ENCODE assay signal across 9 mouse cellular contexts in the genomic region with DNA sequence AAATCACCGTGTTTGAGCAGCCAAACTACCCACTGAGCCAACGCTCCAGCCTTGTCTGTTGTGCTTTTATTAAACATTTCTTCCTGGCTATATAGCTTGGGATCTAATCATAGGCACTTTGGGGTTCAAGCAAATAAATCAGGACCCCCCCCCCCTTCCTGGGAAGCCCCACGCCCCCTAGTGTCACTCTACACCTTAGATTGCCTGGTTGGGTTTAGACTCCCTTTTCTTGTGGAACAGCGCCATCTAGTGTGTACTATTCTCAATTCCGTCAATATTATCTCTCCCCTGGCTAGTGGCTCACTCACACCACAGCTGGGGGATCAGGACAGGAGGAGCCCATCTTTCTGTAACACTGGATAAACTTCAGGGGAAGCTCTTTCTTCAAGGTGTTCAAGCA.
DNase-seq lines count a peak whose midpoint lies in the region; ATAC-seq and TF ChIP-seq lines count a peak whose summit lies in the region.
"Had no signal": no experiment of that assay in that cellular context is flagged by ENCODE, and none has a peak within 500 bp of the region (broad histone marks: within the 10 kb centered on the region; RNA-seq: fewer than 3 reads in every experiment).

No protein-coding gene starts in this region.

- H3K9ac ChIP-seq in heart, embryonic 11.5 days (ENCODE audit: low read depth, low read length), result no peak overlapping the region
- no peak overlapping the region for H3K9ac ChIP-seq in forebrain, postnatal 0 days
- no peak overlapping the region for H3K9ac ChIP-seq in midbrain, embryonic 11.5 days (ENCODE audit: low read length)
- H3K9ac ChIP-seq: limb, embryonic 12.5 days had no signal

- DNase-seq in heart, adult 18-20 months, result peak; percentile 49 to 82
- peak; percentile 68 for DNase-seq in CD4-positive helper T cell, adult 2 months (ENCODE audit: low read depth, low spot score)
- DNase-seq in forebrain, postnatal 0 days, result peak; percentile 88
- DNase-seq in layer of hippocampus, postnatal 10 days (ENCODE audit: low spot score in 2 of 2), result peak; percentile 48 to 66
- DNase-seq in midbrain, embryonic 11.5 days (ENCODE audit: low spot score, missing footprints), result peak; percentile 96
- peak; percentile 59 for DNase-seq in thymus, postnatal 14 days

- no peak for TF ChIP-seq POLR2A in bone marrow macrophage, adult 2 months (IDR thresholded peaks at IDR 0.05; ENCODE audit: borderline replicate concordance, low read depth, low read length)

- 31% methylated on average over 5 of the region's 5 CpGs for WGBS in heart, embryonic 11.5 days (ENCODE audit: insufficient replicate concordance)
- WGBS in forebrain, postnatal 0 days, result 29% methylated on average over 5 of the region's 5 CpGs
- 35% methylated on average over 5 of the region's 5 CpGs for WGBS in midbrain, embryonic 11.5 days

- no peak overlapping the region for H3K4me2 ChIP-seq in heart, embryonic 11.5 days
- H3K4me2 ChIP-seq in forebrain, postnatal 0 days (ENCODE audit: low read depth), result no peak overlapping the region
- H3K4me2 ChIP-seq in midbrain, embryonic 11.5 days, result no peak overlapping the region
- H3K4me2 ChIP-seq: limb, embryonic 12.5 days had no signal

- no peaks in the 10 kb centered on the region for H3K36me3 ChIP-seq in heart, embryonic 11.5 days (ENCODE audit: control insufficient read depth, insufficient read depth, low read length)
- H3K36me3 ChIP-seq in forebrain, postnatal 0 days (ENCODE audit: insufficient read depth), result no peaks in the 10 kb centered on the region
- no peaks in the 10 kb centered on the region for H3K36me3 ChIP-seq in midbrain, embryonic 11.5 days (ENCODE audit: control insufficient read depth, insufficient read depth, low read length)
- H3K36me3 ChIP-seq: limb, embryonic 12.5 days had no signal

- 0 out of 2 replicates have a peak, but pooled peaks cover 3% of the 10 kb centered on the region for H3K27me3 ChIP-seq in heart, embryonic 11.5 days (ENCODE audit: control insufficient read depth, insufficient read depth, low read length)
- H3K27me3 ChIP-seq in forebrain, postnatal 0 days (ENCODE audit: insufficient read depth, low read length), result no peaks in the 10 kb centered on the region
- no peaks in the 10 kb centered on the region for H3K27me3 ChIP-seq in midbrain, embryonic 11.5 days (ENCODE audit: control insufficient read depth, insufficient read depth, low read length)

- no peaks in the 10 kb centered on the region for H3K4me1 ChIP-seq in heart, embryonic 11.5 days (ENCODE audit: control insufficient read depth, insufficient read depth, low read length)
- peaks cover 18% of the 10 kb centered on the region for H3K4me1 ChIP-seq in bone marrow macrophage, adult 2 months (ENCODE audit: control insufficient read depth, insufficient read depth, low read length)
- H3K4me1 ChIP-seq in forebrain, postnatal 0 days (ENCODE audit: insufficient read depth), result no peaks in the 10 kb centered on the region
- H3K4me1 ChIP-seq in midbrain, embryonic 11.5 days (ENCODE audit: control insufficient read depth, insufficient read depth, low read length), result no peaks in the 10 kb centered on the region
- H3K4me1 ChIP-seq: limb, embryonic 12.5 days had no signal

- H3K27ac ChIP-seq in heart, embryonic 11.5 days (ENCODE audit: low read depth, low read length), result no peak overlapping the region
- H3K27ac ChIP-seq in bone marrow macrophage, adult 2 months (ENCODE audit: insufficient read depth, low read depth, low read length), result no peak overlapping the region
- no peak overlapping the region for H3K27ac ChIP-seq in forebrain, postnatal 0 days (ENCODE audit: low read depth, low read length)
- no peak overlapping the region for H3K27ac ChIP-seq in midbrain, embryonic 11.5 days (ENCODE audit: low read depth, low read length)
- H3K27ac ChIP-seq: limb, embryonic 12.5 days had no signal

- ATAC-seq in heart, embryonic 11.5 days (replicated peaks; ENCODE audit: insufficient number of reproducible peaks, low FRiP score, low TSS enrichment), result no peak
- ATAC-seq in forebrain, postnatal 0 days, result peak; percentile 79
- 0 out of 2 replicates have a peak, but pooled peaks have one; percentile 55 for ATAC-seq in midbrain, embryonic 11.5 days (ENCODE audit: low FRiP score)

- H3K9me3 ChIP-seq in heart, embryonic 11.5 days (replicated peaks; ENCODE audit: control insufficient read depth, low read length), result no peaks in the 10 kb centered on the region
- no peaks in the 10 kb centered on the region for H3K9me3 ChIP-seq in forebrain, postnatal 0 days (ENCODE audit: low read length)
- no peaks in the 10 kb centered on the region for H3K9me3 ChIP-seq in midbrain, embryonic 11.5 days (ENCODE audit: control insufficient read depth, low read length)
- H3K9me3 ChIP-seq: limb, embryonic 12.5 days had no signal

- peak; percentile 98 for TF ChIP-seq CTCF in bone marrow macrophage, adult 2 months (IDR thresholded peaks at IDR 0.05; ENCODE audit: low read depth, low read length)
- TF ChIP-seq CTCF in forebrain, postnatal 0 days (IDR thresholded peaks at IDR 0.05; ENCODE audit: low read depth), result peak; percentile 92

- H3K4me3 ChIP-seq in heart, embryonic 11.5 days (ENCODE audit: low read depth, low read length), result no peak overlapping the region
- no peak overlapping the region for H3K4me3 ChIP-seq in bone marrow macrophage, adult 2 months (ENCODE audit: insufficient read depth, low read length)
- no peak overlapping the region for H3K4me3 ChIP-seq in forebrain, postnatal 0 days (ENCODE audit: low read depth, low read length)
- H3K4me3 ChIP-seq in midbrain, embryonic 11.5 days (ENCODE audit: low read depth, low read length), result no peak overlapping the region
- H3K4me3 ChIP-seq: limb, embryonic 12.5 days had no signal
